ENCODE assay signal across 16 mouse cellular contexts in genomic region chr5:113292832-113293231, GRCm38 (mm10). TPM values are rescaled to one million over a fixed set of nuclear protein-coding genes. Genes with fewer than 3 reads are reported as not detected.
DNase-seq lines count a peak whose midpoint lies in the region; ATAC-seq lines count a peak whose summit lies in the region.
"Had no signal": no experiment of that assay in that cellular context is flagged by ENCODE, and none has a peak within 500 bp of the region (broad histone marks: within the 10 kb centered on the region; RNA-seq: fewer than 3 reads in every experiment).

No protein-coding gene starts in this region.

- peaks cover 19% of the 10 kb centered on the region for H3K27me3 ChIP-seq in forebrain, embryonic 15.5 days
- H3K27me3 ChIP-seq in forebrain, embryonic 12.5 days: peaks cover 47% of the 10 kb centered on the region
- peaks cover 35% of the 10 kb centered on the region for H3K27me3 ChIP-seq in neural tube, embryonic 13.5 days
- peaks cover 11% of the 10 kb centered on the region; the same call in 1 of the 2 replicates for H3K27me3 ChIP-seq in midbrain, embryonic 14.5 days (ENCODE audit: control insufficient read depth, insufficient read depth, low read length)
- H3K27me3 ChIP-seq in heart, embryonic 11.5 days (ENCODE audit: control insufficient read depth, insufficient read depth, low read length): peaks cover 50% of the 10 kb centered on the region

- ATAC-seq in forebrain, embryonic 15.5 days (replicated peaks): 0 out of 2 replicates have a peak, but pooled peaks have one; percentile 45
- ATAC-seq in forebrain, embryonic 12.5 days (ENCODE audit: low FRiP score): no peak
- ATAC-seq in neural tube, embryonic 13.5 days (ENCODE audit: low read depth): 0 out of 2 replicates have a peak, but pooled peaks have one; percentile 19
- ATAC-seq in midbrain, embryonic 14.5 days (ENCODE audit: low FRiP score, low TSS enrichment): no peak
- no peak for ATAC-seq in heart, embryonic 11.5 days (replicated peaks; ENCODE audit: insufficient number of reproducible peaks, low FRiP score, low TSS enrichment)

- 41% methylated on average over 8 of the region's 8 CpGs for WGBS in forebrain, embryonic 15.5 days
- 60% methylated on average over 8 of the region's 8 CpGs for WGBS in forebrain, embryonic 12.5 days
- 55% methylated on average over 8 of the region's 8 CpGs for WGBS in neural tube, embryonic 13.5 days
- WGBS in midbrain, embryonic 14.5 days: 65% methylated on average over 8 of the region's 8 CpGs
- 65% methylated on average over 8 of the region's 8 CpGs for WGBS in heart, embryonic 11.5 days (ENCODE audit: insufficient replicate concordance)

- no peak for DNase-seq in neural tube, embryonic 10.5 days (ENCODE audit: extremely low spot score, low spot score)
- DNase-seq in cerebellum, postnatal 10 days: peak; percentile 54 to 61
- no peak for DNase-seq in midbrain, embryonic 14.5 days
- DNase-seq: gastrocnemius, postnatal 36 days; kidney, adult 9 months; lung, adult 18-20 months; right cerebral cortex, postnatal 4 days; thymus, adult 2 months had no signal

- H3K27ac ChIP-seq in forebrain, embryonic 15.5 days (replicated peaks): no peak overlapping the region
- no peak overlapping the region for H3K27ac ChIP-seq in forebrain, embryonic 12.5 days
- H3K27ac ChIP-seq in neural tube, embryonic 13.5 days (replicated peaks): no peak overlapping the region
- H3K27ac ChIP-seq in midbrain, embryonic 14.5 days (replicated peaks; ENCODE audit: low read depth, low read length): no peak overlapping the region
- no peak overlapping the region for H3K27ac ChIP-seq in heart, embryonic 11.5 days (ENCODE audit: low read depth, low read length)
- H3K27ac ChIP-seq: hindbrain, embryonic 10.5 days; limb, embryonic 10.5 days; macrophage; midbrain, embryonic 12.5 days had no signal

- no peaks in the 10 kb centered on the region for H3K9me3 ChIP-seq in forebrain, embryonic 15.5 days
- no peaks in the 10 kb centered on the region for H3K9me3 ChIP-seq in forebrain, embryonic 12.5 days
- H3K9me3 ChIP-seq in neural tube, embryonic 13.5 days: no peaks in the 10 kb centered on the region
- H3K9me3 ChIP-seq in midbrain, embryonic 14.5 days (ENCODE audit: control insufficient read depth, low read length): no peaks in the 10 kb centered on the region
- no peaks in the 10 kb centered on the region for H3K9me3 ChIP-seq in heart, embryonic 11.5 days (replicated peaks; ENCODE audit: control insufficient read depth, low read length)
- H3K9me3 ChIP-seq: hindbrain, embryonic 10.5 days; limb, embryonic 10.5 days; midbrain, embryonic 12.5 days had no signal

- H3K36me3 ChIP-seq in forebrain, embryonic 15.5 days: no peaks in the 10 kb centered on the region
- no peaks in the 10 kb centered on the region for H3K36me3 ChIP-seq in forebrain, embryonic 12.5 days (replicated peaks)
- H3K36me3 ChIP-seq in neural tube, embryonic 13.5 days: no peaks in the 10 kb centered on the region
- no peaks in the 10 kb centered on the region for H3K36me3 ChIP-seq in midbrain, embryonic 14.5 days (ENCODE audit: control insufficient read depth, insufficient read depth, low read length)
- H3K36me3 ChIP-seq in heart, embryonic 11.5 days (ENCODE audit: control insufficient read depth, insufficient read depth, low read length): no peaks in the 10 kb centered on the region
- H3K36me3 ChIP-seq: hindbrain, embryonic 10.5 days; limb, embryonic 10.5 days; midbrain, embryonic 12.5 days had no signal

- H3K4me2 ChIP-seq in forebrain, embryonic 15.5 days (replicated peaks): no peak overlapping the region
- no peak overlapping the region for H3K4me2 ChIP-seq in forebrain, embryonic 12.5 days
- H3K4me2 ChIP-seq in neural tube, embryonic 13.5 days: no peak overlapping the region
- H3K4me2 ChIP-seq in midbrain, embryonic 14.5 days (ENCODE audit: low read length): no peak overlapping the region
- no peak overlapping the region for H3K4me2 ChIP-seq in heart, embryonic 11.5 days
- H3K4me2 ChIP-seq: midbrain, embryonic 12.5 days had no signal

- peaks cover 11% of the 10 kb centered on the region for H3K4me1 ChIP-seq in forebrain, embryonic 15.5 days
- peaks cover 15% of the 10 kb centered on the region; the same call in 1 of the 2 replicates for H3K4me1 ChIP-seq in forebrain, embryonic 12.5 days
- peaks cover 22% of the 10 kb centered on the region for H3K4me1 ChIP-seq in neural tube, embryonic 13.5 days (replicated peaks)
- 0 out of 2 replicates have a peak, but pooled peaks cover 3% of the 10 kb centered on the region for H3K4me1 ChIP-seq in midbrain, embryonic 14.5 days (ENCODE audit: control insufficient read depth, insufficient read depth, low read length)
- H3K4me1 ChIP-seq in heart, embryonic 11.5 days (ENCODE audit: control insufficient read depth, insufficient read depth, low read length): no peaks in the 10 kb centered on the region

- H3K4me3 ChIP-seq in forebrain, embryonic 15.5 days: no peak overlapping the region
- no peak overlapping the region for H3K4me3 ChIP-seq in forebrain, embryonic 12.5 days (replicated peaks)
- no peak overlapping the region for H3K4me3 ChIP-seq in neural tube, embryonic 13.5 days
- H3K4me3 ChIP-seq in midbrain, embryonic 14.5 days (replicated peaks; ENCODE audit: low read depth, low read length): no peak overlapping the region
- H3K4me3 ChIP-seq in heart, embryonic 11.5 days (ENCODE audit: low read depth, low read length): no peak overlapping the region
- H3K4me3 ChIP-seq: hindbrain, embryonic 10.5 days; limb, embryonic 10.5 days; midbrain, embryonic 12.5 days had no signal

- H3K9ac ChIP-seq in forebrain, embryonic 15.5 days (replicated peaks): no peak overlapping the region
- H3K9ac ChIP-seq in forebrain, embryonic 12.5 days: no peak overlapping the region
- no peak overlapping the region for H3K9ac ChIP-seq in neural tube, embryonic 13.5 days
- H3K9ac ChIP-seq in midbrain, embryonic 14.5 days (replicated peaks; ENCODE audit: low read length): no peak overlapping the region
- no peak overlapping the region for H3K9ac ChIP-seq in heart, embryonic 11.5 days (ENCODE audit: low read depth, low read length)
- H3K9ac ChIP-seq: midbrain, embryonic 12.5 days had no signal

RNA-seq across cellular contexts. Expression of gene Sgsm1, which starts 17.8 kb away (rescaled TPM):
- polyA plus RNA-seq in forebrain, embryonic 15.5 days (2015; fragmentation: Nextera tagmentation; extraction: Ambion mirVana): 14.7 and 15.7 TPM in 2 replicates
- polyA plus RNA-seq in forebrain, embryonic 12.5 days (2016; fragmentation: Nextera tagmentation; extraction: Ambion mirVana): 14.3 and 14.8 TPM in 2 replicates
- polyA plus RNA-seq in neural tube, embryonic 13.5 days (2015; fragmentation: Nextera tagmentation; extraction: Ambion mirVana): 13.0 and 16.5 TPM in 2 replicates
- polyA plus RNA-seq in midbrain, embryonic 14.5 days (2014; fragmentation: Nextera tagmentation; extraction: Ambion mirVana): 15.2 and 15.6 TPM in 2 replicates
- polyA plus RNA-seq in heart, embryonic 11.5 days (2014; fragmentation: Nextera tagmentation; extraction: Ambion mirVana): 2.6 and 3.5 TPM in 2 replicates
- polyA plus RNA-seq: macrophage had no signal

Comparison
In these comparisons a context has a peak if more than half of its experiments do, and no peak if none do; other contexts are left out.
1. ATAC-seq: peak in forebrain, embryonic 15.5 days (single experiment) and neural tube, embryonic 13.5 days (single experiment); none in forebrain, embryonic 12.5 days (single experiment), midbrain, embryonic 14.5 days (single experiment) and heart, embryonic 11.5 days (single experiment).
2. DNase-seq: peak in cerebellum, postnatal 10 days (2 of 2); none in neural tube, embryonic 10.5 days (single experiment) and midbrain, embryonic 14.5 days (single experiment).